Mouse (Mus musculus) c-Kit-positive CD71-negative TER-119-negative erythroid progenitor cells, embryonic 14.5 days (primary cell): ENCODE measurements around the gene Mrps18b.

Experiments used
- DNase-seq: peaks from one replicate; pipeline ENCODE4 v3.0.0-alpha.2; 2013; ENCODE audit warnings: low read depth

The Mrps18b gene

DNA sequence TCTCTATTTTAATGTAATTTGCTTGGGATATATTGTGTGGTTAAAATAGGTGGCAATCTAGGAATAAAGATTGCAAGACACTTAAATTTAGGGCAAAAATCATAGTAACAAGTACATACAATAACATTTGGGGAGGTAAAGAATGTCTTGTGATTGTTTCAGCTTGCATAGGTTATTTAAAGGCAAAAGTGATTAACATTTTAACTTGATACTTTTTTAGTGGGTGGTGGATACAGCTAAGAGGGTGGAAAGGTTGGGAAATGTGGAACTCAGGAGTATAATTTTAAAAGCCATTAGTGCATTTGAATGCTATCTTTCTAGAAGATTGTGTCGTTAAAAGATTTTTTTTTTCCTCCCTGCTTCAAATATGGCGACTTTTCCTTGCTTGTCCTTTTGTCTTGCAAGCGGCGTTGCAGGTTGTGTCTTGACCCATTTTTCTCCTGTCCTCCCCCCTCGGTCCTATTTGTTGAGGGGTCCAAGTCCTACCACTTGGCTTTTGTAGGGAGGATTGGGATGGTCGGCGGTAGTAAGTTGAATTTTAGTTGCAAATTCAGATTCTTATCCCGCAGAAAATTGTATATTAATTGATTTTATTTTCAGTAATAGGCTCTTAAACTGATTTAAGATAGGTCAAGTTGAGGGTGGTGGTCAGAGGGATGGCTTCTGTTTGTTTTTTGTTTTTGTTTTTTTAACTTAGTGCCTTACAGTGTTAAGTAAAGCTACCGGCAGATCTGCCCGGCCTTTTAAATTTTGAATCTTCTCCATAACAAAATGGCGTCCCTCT, 2.3 kb upstream of the Mrps18b start:
- DNase-seq = no peak

DNA sequence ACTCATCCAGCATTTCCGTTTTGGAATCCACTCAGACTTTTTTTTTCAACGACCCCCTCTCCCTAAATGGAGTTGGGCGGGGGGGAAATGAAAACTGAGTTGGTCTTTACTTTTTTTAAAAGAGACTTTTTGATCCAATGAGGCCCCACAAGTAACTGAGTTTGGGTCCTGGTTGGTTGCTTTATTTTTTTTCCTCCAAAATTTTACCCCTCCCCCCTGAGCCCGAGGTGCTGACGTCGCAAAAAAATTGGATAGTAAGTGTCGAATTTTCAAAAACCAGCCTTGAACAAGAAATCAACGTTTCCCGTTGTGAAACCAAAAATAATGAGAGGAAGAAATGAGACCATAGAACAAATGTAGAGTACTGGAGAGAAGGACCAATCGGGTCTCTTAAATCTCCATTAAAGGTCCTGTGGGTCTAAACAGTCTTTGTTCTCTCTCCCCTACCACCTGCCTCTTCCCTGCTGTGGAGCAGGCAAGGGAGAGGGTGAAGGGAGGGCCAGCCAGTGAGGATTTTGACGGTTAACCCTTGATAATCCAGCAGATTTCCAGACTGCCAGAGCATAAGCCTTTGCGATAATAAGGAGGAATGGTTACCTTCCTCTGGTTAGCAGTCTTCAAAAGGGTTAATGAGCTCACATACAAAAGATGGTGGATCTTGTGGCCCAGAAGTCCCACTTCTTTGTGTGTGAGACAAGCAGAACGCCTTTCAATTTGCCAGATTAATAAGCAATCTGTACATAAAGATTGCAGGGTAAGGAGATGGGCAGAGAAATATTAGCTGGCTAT, 1.5 kb upstream of the Mrps18b start:
- no peak for DNase-seq

DNA sequence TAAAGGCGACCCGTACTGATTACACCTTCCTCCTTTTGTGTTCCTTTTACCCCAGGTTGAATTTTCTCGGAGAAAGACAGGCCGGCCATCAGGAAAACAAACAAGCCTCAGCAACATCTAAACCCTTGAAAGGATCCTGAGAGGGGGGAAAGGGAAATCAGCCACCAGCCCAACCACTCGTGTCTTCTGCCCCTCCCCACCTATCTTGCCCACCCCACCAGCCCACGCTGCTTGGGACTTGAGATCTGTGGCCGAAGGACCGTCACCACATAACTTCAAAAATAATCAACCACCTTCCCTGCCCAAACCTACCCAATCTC, 914 bp upstream of the Mrps18b start:
- no peak for DNase-seq

DNA sequence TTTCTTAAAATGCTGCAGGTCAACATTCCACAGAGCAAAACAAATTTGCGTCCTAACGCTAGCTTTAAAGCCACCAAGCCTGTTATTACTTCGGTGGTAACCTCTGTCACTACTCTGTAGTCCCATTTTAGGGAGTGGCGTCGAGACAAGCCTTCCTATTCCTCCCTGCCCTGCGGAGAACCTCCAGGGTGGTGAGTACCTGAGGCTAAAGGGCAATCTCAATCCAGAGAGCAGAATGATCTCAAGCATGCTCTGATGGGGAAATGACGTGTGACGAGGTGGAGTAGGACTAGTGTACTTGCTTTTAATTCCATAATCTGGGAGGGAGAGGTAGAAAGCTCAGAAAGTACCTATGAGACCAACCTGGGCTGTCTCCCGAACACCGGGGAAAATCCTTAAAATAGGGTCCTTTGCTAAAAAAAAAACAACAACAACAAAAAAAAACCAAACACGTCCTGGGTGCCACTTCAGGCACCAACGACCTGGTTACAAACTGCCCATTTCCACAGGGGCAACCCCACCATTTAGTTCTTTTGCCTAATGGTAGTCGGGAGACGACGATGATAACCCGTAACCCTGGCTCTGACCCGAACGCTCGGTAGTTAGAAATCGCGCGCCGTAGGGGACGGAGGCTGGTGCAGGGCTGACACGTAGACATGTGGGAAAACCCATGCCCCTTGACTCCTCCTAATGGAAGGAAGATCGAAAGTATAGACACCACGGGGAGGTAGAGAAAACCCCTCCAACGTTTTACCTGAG, 472 bp downstream of the Mrps18b start:
- DNase-seq = no peak

DNA sequence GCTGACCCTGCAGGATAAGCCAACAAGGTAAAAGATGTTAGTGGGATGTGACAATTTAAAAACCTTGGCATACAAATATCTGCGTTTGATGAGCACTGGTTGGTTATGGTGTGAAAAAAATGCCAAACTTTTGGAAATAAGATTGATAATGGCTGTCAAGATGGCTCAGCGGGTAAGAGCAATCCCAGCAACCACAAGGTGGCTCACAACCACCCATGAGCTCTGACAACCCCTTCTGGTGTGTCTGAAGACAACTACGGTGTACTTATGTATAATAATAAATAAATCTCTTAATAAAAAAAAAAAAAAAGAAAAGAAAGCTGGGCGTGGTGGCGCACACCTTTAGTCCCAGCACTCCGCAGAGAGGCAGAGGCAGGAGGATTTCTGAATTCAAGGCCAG, 1.2 kb downstream of the Mrps18b start:
- no peak for DNase-seq

DNA sequence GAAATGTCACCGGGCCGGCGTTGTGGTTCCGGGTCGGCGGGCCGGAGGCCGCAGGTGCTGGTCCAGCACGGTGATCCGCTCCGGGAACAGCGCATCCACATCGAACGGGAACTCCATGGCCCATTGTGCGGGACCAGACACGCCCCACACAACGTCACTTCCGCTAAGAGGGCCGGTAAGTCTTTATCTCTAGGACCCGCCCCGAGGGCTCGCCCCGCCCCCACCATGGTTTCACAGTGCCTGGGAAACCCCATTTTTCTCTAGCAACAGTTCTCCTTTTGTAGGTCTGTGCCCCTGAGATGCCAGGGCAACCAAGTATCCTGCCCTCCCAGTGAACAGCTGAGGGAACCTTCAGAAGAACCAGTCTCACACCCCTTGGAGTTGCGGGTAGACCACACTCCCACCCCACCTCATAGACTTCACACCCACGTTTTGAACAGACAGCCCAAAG, 6.2 kb downstream of the Mrps18b start, which contains the start of gene Atat1:
TSS of gene Atat1 (minus strand) at position 157 of the 451 bp plus-strand sequence.
- peak; percentile 96 for DNase-seq

DNA sequence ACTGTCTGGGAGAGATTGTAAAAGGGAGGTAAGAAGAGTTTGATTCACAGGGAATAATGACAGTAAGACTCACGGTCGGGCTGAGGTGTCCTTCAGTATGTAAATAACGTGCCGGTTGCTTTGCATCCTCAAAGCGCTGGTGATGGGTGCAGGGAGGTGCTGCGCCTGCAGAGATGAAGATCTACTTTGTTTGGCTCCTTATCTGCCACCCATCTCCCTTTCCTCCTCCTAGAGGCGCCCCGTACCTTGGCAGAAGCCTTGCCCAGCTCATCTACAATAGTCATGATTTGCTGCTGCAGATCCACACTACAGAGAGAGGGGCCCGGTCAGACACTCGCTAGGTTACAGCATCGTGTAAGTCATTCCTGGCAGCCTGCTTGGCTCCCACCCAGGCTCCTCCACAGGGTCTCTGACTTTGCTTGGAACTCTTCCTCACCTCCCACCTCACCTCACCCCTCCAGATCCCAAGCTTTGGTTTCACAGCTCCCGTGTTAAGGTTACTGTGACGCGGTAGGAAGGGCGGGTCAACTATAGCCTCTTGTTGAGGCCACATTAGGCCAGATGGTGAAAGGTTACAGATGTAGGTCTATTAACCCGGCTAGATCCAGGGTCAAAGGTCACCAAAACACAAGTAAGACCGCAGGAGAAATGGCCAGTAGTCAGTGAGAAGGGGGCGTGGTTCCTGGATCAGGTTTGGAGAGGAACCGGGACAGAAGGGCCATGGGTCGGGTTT, 6.8 kb downstream of the Mrps18b start:
- no peak for DNase-seq

DNA sequence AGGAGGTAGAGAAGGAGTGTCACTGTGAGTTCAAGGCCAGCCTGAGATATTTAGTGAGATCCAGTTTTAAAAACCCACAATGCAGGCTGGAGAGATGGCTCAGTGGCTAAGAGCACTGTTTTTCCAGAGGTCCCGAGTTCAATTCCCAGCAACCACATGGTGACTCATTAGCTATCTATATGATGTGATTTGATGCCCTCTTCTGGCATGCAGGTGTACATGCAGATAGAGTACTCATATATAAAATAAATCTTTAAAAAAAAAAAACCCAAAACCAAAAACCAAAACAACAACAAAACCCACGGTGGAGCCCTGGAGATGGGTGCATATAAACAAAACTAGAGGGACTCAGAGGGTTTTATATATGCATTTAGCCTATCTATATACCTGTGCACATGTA, 8.6 kb downstream of the Mrps18b start:
- DNase-seq = no peak

DNA sequence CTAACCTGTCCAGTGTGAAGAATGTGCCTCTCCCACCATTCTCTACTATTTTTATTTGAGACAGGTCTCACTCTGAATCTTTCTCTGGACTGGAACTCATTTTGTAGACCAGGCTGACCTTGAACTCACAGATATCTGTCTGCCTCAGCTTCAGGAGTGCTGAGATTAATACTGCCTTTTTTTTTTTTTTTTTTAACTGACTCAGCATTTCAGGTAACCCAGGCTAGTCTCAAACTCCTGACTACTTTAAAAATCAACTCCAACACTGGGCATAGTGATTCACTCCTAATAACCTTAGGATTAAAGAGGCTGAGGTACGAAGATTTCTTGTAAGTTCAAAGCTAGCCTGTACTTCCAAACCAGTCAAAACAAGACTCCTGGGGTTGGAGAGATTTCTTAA, 10.6 kb downstream of the Mrps18b start:
- DNase-seq = no peak

DNA sequence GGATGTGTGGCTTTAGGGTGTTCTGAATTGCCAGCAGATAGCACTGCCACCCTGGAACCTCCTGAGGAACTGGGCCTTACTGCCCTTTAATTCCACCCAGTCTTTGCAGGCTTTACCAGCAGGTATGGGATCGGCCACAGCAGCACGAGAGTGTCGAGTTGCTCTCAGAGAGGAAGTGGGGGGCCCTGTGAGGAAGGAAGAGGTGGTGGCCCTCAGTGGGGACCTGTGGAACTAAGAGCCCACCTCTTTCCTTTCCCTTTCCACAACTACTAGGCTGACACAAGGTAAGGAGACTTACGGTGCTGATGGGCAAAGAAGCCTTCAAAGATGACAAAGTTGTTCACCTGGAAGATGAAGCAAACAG, 12.2 kb downstream of the Mrps18b start:
- no peak for DNase-seq

DNA sequence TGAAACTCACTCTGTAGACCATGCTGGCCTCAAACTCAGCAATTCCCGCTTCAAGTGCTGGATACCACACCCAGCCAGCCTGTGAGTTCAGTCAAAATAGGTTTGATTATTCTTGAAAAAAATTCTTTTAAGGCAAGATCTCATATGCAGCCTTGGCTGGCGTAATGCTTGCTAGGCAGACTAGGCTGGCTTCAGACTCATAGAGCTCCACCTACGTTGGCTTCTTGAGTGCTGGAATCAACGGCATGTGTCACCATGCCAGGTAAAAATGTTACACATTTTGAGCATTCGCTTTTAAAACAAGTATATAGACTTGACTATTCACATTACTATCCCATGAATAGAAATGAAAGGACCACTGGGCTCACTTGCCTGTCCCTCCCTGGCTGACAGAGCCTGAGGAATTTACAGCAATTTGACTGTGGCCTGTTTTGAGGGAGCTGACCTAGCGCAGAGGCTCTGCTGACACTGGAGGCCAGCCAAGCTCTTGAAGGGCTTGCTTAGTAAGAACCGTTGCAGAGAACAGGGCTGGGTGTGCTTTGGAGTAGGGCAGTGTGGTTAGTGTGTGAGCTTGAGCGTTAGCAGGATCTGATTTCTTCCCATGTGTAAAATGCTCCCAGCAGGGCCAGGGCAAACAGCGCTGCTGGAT, 12.7 kb downstream of the Mrps18b start:
- no peak for DNase-seq

DNA sequence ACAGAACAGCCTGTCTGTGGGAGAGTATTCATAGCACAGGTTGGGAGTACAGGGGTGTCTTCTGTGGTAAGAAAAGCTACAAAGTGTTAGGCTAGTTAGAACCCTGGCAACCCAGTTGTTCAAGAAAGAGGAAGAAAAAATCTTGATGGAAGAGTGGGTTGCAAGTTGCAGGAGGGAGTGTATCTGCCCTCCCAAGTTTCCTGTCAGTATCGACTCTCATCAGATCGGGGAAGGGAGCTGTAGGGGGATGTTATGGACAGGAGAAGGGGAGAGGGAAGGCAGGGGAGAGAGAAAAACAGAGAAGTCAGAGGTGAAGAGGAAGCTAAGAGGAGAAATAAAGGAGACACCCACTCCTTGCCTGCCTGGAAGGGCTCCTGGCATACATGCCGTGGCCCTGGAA, 15.6 kb downstream of the Mrps18b start:
- no peak for DNase-seq

DNA sequence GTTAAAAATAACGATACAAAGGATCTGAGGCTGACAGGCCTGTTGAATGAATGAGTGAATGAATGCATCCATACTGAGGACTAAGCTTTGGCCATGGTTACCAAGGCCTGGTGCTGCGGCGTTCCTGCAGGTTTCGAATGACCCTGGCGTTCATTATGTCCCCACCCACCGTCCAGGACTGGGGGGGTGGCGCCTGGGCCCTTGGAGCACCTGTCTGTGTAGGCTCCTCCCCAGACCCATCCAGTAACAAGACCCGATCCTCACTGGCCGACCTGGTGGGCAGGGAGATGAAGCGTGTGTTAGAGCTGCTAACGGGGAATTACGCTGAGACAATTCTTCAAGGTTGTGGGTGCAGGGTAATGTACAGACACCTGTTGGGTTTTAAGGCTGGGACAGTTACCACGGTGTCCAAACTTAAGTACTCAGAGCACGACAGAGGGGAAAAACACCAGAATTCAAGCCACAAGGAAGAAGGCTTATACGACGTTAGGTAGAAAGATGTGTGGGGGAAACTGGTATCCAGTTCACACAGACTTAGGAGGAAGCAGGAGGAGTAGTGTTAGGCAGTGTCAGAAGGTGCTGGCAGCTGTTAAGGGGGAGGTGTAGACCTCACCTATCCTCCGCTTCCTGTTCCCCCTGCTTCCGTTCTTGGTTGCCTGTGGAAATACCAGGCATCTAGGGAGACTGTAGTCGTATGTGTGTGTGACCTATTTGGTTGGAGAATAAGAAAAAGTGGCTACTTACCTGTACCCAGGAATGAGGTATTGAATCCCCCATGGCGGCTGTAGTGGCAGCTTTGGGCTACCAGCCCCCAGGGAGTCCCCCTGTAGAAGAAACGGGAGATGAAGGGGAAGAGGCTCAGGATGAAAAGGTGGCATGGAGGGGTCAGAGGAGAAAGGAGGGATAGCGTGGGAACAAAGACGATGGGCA, 18.3 kb downstream of the Mrps18b start:
- no peak for DNase-seq

DNA sequence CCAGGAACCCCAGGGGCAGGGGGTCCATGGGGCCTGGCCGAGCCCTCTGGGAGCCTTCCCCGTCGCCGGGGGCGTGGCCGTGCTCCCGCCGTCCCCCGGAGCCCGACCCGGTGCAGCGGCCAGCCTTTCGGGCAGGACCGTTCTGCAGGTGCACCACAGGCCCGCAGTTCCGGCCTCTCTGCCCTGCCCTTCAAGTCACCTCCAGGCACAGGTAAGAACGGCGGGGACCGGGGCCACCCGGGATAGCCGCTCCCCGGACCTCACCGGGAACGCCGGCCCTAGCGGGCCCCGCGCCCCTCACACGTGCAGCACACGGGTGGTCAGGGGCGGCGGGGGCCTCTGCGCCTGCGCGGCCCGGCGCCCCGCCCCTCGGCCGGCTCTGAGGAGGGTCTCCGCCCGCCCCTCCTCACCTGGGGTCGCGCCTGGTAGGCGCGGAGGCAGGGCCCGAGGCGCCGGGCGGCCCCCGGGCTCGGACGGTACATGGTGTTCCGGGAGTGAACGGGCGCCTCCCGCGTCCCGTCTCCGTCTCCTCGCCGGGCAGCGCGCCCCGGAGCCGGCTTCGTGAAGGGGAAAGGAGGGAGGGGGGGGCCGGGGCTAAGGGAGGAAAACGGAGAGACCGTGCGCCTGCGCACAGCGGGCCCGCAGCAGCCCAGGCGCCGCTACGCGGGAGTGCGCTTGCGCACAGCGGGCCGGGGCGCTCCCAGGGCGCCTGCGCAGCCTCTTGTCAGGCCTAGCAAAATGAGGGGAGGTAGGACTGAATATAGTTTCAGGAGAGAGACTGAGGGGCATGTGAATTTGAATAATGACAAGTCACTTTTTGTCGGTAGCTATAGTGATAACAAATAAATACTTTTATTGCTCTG, 19.2 kb downstream of the Mrps18b start, which contains the start of gene 2310061I04Rik:
TSS of gene 2310061I04Rik (minus strand) at position 651 of the 863 bp plus-strand sequence.
- no peak for DNase-seq

DNA sequence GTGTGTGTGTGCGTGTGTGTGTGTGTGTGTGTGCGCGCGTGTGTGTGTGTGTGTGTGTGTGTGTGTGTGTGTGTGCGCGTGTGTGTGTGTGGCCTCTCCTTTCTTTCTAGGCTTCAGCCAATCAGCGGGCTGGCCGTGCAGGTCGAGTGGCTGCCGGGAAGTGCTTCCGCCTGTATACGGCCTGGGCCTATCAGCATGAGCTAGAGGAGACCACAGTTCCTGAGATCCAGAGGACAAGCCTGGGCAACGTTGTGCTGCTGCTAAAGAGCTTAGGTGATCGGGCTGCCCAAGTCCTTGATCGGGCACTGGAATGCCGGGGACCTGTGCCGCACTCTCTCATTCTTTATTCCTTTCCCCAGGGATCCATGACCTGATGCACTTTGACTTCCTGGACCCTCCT, 28.5 kb downstream of the Mrps18b start:
- no peak for DNase-seq

DNA sequence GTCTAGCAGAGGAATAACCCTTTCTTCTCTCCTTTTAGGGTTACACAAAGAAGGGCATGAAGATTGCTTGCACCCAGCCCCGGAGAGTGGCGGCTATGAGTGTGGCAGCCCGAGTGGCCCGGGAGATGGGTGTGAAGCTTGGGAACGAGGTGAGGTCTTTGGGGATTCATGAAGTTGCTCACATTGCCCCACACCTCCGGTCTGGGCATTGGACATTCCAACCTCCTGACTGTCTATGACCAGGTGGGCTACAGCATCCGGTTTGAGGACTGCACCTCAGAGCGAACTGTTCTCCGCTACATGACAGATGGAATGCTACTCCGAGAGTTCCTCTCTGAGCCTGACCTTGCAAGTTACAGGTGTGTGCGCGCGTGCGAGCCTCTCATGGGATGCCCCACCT, 32.4 kb downstream of the Mrps18b start:
- no peak for DNase-seq

DNA sequence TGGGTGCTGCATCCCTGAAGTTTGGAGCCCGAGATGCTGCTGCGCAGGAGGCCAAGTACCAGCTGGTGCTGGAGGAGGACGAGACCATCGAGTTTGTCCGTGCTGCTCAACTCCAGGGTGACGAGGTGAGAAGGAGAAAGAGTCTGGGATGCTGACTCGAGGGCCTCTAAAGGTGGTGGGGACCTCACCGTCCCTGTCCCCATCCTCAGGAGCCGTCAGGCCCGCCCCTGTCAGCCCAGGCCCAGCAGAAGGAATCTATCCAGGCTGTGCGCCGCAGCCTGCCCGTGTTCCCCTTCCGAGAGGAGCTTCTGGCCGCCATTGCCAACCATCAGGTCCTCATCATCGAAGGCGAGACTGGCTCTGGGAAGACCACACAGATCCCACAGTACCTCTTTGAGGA, 33.3 kb downstream of the Mrps18b start:
- DNase-seq = no peak

DNA sequence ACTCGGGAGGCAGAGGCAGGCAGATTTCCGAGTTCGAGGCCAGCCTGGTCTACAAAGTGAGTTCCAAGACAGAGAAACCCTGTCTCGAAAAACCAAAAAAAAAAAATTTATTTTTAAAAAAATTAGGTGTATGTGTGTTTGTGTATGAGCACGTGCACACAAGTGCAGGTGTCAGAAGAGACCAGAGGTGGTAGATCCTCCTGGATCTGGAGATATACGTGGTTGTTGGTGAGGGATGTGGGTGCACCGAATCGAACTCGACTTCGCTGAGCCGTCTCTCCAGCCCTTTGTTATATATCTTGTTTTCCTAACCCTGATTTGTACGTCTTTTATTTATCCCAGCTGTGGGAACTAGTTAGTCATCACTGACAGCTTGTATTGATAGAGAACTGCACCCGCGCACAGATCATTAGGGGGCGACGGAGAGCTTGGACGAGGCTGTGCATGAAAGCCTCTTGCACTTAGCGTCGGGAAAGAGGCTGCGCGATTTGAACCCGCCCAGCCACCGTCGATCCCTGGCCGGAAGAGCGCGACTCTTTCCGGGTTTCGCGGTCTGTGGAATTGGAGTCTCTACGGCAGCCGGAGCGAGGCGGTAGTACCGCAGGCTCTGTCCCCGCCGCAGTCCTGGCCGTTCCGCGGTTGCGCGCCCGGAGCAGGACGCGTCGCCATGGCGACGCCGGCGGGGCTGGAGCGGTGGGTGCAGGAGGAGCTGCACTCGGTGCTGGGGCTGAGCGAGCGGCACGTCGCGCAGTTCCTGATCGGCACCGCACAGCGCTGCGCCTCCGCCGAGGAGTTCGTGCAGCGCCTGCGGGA, 36.7 kb downstream of the Mrps18b start, which contains the start of gene Dhx16:
TSS of gene Dhx16 (plus strand) at position 575 of the 813 bp plus-strand sequence.
- DNase-seq = peak; percentile 96
